Mouse (Mus musculus) fat pad, adult 2 months (tissue): ENCODE data around the gene Fuca1.

Experiments
- DNase-seq: peaks from one replicate; pipeline ENCODE4 v3.0.0-alpha.2; 2011; ENCODE audit warnings: low read depth, low spot score; ENCODE audit errors: extremely low read depth

Gene Fuca1

GRCm38 (mm10) chr4:135920304-135921241 lies at the start of gene Fuca1:
Gene Fuca1, plus strand, starts transcription at chr4:135920735.
- DNase-seq, result peak; percentile 50

GRCm38 (mm10) chr4:135872015-135872414 lies 48.5 kb upstream of the Fuca1 start:
- DNase-seq, result no peak

- DNase-seq, result no peak
Measured at GRCm38 (mm10) chr4:135872589-135873391, 47.7 kb upstream of the Fuca1 start.

- DNase-seq, result no peak
Measured at GRCm38 (mm10) chr4:135873526-135874202, 46.9 kb upstream of the Fuca1 start, which contains the start of gene Pnrc2. Gene Pnrc2, minus strand, starts transcription at chr4:135873850.

- DNase-seq, result no peak
Measured at GRCm38 (mm10) chr4:135874564-135875535, 45.7 kb upstream of the Fuca1 start.

GRCm38 (mm10) chr4:135875546-135875945 lies 45.0 kb upstream of the Fuca1 start:
- no peak for DNase-seq

- DNase-seq, result no peak
Measured at GRCm38 (mm10) chr4:135875991-135876582, 44.4 kb upstream of the Fuca1 start.

GRCm38 (mm10) chr4:135876583-135877020 lies 43.9 kb upstream of the Fuca1 start:
- DNase-seq, result peak; percentile 58

GRCm38 (mm10) chr4:135877742-135878141 lies 42.8 kb upstream of the Fuca1 start:
- no peak for DNase-seq

GRCm38 (mm10) chr4:135879021-135879420 lies 41.5 kb upstream of the Fuca1 start:
- no peak for DNase-seq

- no peak for DNase-seq
Measured at GRCm38 (mm10) chr4:135880018-135880417, 40.5 kb upstream of the Fuca1 start.

- DNase-seq, result no peak
Measured at GRCm38 (mm10) chr4:135880576-135880975, 40.0 kb upstream of the Fuca1 start.

- DNase-seq, result no peak
Measured at GRCm38 (mm10) chr4:135882023-135882422, 38.5 kb upstream of the Fuca1 start.

- DNase-seq, result no peak
Measured at GRCm38 (mm10) chr4:135883401-135883851, 37.1 kb upstream of the Fuca1 start.

GRCm38 (mm10) chr4:135883881-135884516 lies 36.5 kb upstream of the Fuca1 start:
- no peak for DNase-seq

GRCm38 (mm10) chr4:135884531-135884930 lies 36.0 kb upstream of the Fuca1 start:
- DNase-seq, result no peak

- DNase-seq, result no peak
Measured at GRCm38 (mm10) chr4:135885676-135886075, 34.9 kb upstream of the Fuca1 start.

GRCm38 (mm10) chr4:135886184-135886583 lies 34.4 kb upstream of the Fuca1 start:
- DNase-seq, result no peak
